Mouse (Mus musculus): ENCODE results near the gene Lamp2.

DNA sequence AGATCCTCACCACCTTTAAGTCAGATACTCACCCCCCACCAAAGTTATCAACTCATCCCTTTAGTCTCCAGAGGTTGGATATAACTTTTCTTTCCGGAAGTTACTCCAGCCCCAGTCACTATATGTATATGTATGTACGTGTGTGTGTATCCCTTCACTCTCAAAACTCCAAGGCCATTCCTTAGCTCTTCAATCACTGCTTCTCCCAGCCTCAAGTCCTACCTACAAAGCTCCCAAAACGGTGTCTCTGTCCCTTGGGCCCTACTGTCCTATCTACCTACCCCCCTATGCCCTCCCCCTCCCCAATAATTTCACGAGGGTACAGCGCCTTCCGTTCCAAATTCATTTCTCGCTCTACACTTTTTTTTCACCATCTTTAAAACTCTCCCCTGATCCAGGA is 780 bp downstream of the Lamp2 start:
- TF ChIP-seq CTCF (conservative IDR thresholded peaks at IDR 0.05; ENCODE audit: low read length) (no peak), NANOG (IDR thresholded peaks at IDR 0.05; ENCODE audit: borderline replicate concordance, low read length) (no peak), POU5F1 (IDR thresholded peaks at IDR 0.05; ENCODE audit: borderline replicate concordance, low read length) (no peak)

All from E14TG2a.4 (cell line).